Mouse (Mus musculus) cerebellum, adult 9-10 months (tissue): Measurements from ENCODE around the gene Sirt1.
A peak's percentile ranks its signal among the peaks of the same experiment; 100 is the strongest.
"Not testable (repeated sequence)": the region's sequence is repeated elsewhere in the genome, so short reads cannot be mapped to it uniquely, and the experiment has no call there.

Experiments used
- DNase-seq: peaks from one replicate; pipeline ENCODE4 v3.0.0; 2022

Sirt1 gene

DNA sequence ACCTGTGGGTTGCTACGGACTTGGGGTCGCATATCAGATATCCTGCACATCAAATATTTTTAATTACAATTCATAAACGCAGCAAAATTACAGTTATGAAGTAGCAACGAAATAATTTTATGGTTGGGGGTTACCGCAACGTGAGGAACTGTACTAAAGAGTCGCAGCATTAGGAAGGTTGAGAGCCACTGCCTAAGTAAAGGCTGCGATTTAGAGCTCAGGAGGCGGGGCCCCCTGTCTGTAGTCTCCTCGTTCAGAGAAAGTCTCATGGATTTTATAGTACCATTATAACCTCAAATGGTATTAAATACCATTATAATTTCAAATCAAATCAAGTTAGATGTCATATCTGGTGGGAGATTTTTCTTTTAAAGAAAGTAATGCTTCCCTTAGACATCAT lies 5.5 kb upstream of the Sirt1 start:
- DNase-seq, result no peak

DNA sequence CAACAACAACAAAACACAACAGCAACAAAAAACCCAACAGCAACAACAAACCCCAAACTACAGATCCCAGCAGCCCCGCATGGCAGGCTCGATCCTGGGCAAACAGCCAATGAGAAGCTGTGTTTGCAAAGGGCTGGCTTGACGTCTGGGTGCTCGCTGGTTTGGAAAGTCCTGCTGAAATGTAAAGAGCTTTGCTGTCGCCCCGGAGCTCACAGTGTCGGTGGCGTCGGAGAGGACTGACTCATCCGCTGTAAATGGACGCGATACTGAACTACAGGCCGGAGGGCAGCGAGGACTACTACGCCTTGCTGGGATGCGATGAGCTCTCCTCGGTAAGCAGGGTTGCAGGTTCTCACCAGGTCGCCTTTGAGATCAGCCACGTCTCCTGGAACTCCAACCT lies 4.9 kb upstream of the Sirt1 start:
- peak; percentile 94 for DNase-seq

DNA sequence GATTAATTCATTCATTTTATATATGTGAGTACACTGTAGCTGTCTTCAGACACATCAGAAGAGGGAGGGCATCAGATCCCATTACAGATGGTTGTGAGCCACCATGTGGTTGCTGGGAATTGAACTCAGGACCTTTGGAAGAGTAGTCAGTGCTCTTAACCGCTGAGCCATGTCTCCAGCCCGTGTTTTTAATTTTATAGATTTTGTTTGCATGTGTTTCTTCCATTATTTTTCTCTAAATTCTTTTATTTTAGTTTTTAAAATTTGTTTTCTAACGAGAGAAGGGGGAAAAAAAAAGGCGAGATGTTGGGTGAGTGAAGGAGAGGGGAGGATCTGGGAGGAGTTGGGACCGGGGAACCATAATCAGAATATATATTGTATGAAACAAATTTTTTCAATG lies 4.4 kb upstream of the Sirt1 start:
- not testable (repeated sequence) for DNase-seq

DNA sequence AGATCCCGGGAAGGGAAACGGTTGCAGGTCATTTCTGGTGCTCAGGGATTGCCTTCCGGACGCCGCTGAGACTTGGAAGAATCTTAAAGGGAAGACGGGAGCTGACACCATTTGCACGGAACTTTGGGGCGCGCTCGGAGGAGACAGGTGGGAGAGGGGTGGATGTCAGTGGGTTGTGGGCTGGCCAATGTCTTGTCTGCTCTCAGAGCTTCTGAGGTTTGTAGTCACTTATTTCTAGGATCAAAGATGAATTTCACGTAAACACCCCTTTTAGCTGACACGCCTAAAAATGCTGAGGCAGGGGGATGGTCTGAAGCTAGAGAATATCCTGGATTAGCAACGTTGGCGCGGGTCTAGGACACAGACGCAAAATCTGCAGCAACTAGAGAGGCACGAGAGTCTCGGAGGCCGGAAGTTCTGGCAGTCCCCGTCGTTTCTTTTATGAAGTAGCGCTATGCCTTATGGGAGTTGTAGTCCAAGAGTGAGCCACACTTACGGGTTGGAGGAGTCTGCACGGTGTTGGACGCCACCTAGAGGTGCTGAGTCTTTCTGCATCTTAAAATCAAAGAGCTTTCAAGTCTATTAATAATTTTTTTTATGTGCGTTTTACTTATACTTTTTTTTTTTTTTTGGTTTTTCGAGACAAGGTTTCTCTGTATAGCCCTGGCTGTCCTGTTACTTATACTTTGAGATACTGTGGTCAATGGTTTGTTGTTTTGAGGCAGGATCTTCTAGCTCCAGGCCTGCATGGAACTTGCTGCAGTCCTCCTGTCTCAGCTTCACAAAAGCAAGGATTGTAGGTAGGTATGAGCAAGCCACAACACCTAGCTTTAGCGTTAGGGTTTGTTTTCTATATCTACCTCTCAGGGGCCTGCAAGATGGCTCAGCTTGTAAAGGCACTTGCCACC lies 1.1 kb upstream of the Sirt1 start, which contains the start of gene Dnajc12:
Gene Dnajc12, plus strand, starts transcription at position 72 of the 908 bp plus-strand sequence.
- DNase-seq, result peak; percentile 92

DNA sequence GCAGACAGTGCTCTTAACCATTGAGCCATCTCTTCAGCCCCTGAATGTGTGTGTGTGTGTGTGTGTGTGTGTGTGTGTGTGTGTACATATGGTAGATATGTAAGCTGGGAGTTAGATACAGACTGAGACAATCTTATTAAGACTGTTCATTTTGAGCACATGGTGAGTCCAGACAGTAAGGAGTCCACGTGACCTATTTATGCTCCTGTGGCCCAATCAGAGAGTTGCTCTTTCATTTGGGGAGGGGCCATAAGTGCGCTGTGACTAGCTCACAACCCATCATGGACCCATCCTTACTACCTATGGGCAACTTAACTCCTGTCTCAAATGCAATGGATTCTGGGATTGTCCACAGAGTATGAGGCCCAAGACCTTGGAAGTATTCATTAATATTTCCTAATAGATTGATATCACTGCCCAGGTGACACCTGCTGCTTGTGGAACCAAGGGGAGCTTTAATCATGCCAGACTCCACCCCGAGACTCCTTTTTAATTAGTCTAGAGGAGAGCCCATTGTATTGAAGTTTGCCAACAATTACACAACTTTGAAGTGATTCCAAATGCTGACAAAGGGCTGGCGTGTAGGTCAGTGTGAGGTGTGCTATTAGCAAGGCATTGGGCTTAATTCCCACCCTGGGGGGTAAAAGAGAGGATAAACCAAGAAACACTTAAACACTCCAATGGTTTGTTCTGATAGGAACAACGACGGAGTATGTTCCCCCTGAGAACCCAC lies 2.4 kb downstream of the Sirt1 start:
- DNase-seq, result no peak

DNA sequence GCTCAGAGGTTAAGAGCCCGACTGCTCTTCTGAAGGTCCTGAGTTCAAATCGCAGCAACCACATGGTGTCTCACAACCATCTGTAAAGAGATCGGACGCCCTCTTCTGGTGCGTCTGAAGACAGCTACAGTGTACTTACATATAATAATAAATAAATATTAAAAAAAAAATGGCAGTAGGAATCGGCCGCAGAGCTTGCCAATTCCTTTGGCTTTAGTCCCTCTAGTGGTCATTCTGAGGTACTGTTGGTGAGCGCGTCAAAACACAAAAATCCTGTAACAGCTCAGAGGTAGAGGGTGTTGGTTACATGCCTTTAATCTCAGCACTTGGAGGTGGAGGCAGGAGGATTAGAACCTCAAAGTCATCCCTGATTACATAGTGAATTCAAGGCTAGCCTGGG lies 4.0 kb downstream of the Sirt1 start:
- DNase-seq, result peak; percentile 81

DNA sequence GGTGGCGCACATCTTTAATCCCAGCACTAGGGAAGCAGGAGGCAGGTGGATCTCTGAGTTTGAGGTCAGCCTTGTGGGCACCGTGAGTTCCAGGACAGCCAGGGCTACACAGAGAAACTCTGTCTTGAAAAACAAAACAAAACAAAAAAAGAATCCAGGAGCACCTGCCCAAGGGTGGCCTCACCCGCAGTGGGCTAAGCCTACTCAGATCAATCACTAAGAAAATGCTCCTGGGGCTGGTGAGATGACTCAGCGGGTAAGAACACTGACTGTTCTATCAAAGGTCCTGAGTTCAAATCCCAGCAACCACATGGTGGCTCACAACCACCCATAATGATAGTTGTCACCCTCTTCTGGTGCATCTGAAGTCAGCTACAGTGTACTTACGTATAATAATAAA lies 5.2 kb downstream of the Sirt1 start:
- DNase-seq, result no peak

DNA sequence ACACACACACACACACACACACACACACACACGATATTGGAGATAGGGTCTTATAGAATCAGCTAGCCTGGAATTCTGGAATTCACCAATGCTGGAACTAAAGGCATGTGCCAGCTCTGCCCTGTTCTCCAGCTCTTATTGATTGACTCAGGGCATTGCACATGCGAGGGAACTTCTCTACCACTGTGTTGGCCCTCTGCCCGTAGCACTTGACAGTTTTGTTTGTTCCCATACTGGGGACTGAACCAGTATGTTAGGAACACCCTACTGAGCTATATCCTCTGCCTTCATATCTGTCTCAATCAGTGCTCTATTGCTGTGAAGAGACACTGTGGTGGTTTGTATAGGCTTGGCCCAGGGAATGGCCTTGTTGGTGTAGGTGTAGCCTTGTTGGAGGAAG lies 13.5 kb downstream of the Sirt1 start:
- no peak for DNase-seq

DNA sequence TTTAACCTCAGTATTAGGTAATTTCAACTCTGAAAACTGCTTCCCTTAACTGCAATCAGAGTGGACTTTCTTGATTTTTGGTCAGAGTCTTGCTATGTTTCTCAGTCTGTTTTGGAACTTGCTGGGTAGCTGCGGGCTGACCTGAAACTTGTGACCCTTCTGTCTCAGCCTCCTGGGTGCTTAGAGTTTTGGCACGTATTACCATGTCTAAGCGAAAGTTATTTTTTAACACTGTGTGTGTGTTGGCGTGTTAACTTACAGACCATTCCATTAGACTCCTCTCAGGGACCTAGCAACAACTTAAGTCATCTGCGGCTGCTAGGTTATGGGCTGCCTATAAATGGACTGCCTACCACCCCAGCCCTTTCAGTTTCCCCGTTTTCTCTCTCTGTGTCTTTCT lies 14.1 kb downstream of the Sirt1 start:
- no peak for DNase-seq

DNA sequence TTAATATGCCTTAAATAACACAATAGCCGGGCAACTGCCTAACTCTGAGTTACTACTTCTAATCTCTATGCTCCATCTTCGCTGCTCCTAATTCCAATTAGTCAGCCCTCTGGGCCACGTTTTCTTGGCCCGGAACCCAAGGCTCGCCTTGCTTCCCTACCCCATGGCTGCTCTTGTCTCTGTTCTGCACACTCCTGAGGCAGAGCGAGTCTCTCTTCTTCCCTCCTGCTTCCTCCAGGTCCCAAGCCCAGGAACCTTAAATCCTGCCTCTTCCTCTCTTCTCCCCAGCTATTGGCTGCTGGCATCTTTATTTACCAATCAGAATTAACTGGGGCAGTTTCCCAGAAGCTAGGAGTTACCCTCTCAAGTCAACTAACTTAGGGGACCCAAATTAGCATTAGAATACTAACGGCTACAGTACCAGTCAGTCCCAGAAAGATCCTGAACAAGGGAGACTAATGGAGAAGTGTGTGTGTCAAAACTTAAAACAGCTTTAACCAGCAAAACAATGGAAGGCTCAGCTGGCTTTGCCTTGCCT lies 15.5 kb downstream of the Sirt1 start:
- no peak for DNase-seq

DNA sequence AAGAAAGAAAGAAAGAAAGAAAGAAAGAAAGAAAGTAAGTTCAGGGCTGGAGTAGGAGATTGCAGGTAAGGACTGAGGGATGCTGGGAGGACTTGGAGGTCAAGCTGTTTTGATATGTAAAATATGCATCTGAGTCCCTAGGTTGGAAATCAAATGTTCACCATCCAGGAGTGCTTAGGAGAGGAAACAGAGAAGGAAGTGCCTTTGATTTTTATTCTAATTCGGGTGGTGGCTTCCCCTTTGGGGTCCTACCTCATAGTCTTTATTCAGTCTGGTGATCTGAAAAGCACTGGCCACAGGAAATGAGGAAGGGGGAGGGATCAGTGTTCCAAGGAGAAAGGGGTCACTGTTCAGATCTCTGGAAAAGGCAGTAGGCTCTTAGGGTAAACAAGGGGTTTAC lies 21.0 kb downstream of the Sirt1 start:
- no peak for DNase-seq

DNA sequence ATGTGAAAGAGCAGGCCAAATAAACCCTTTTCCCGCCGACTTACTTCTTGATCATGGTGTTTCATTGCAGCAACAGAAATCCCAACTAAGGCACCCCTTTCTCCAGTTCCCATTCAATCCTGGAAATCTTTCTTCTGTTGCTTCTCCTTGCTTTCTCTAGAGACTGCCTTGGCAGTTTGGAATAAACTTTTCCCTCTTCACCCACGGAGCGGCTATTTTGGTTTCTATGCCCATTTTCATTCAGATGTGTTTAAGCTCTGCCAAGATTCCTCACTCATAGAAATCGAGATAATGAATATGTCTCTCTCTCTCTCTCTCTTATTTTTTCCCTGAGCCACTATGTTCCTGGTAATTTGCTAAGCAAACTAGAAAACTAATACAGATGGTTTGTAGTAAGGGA lies 29.4 kb downstream of the Sirt1 start:
- no peak for DNase-seq

DNA sequence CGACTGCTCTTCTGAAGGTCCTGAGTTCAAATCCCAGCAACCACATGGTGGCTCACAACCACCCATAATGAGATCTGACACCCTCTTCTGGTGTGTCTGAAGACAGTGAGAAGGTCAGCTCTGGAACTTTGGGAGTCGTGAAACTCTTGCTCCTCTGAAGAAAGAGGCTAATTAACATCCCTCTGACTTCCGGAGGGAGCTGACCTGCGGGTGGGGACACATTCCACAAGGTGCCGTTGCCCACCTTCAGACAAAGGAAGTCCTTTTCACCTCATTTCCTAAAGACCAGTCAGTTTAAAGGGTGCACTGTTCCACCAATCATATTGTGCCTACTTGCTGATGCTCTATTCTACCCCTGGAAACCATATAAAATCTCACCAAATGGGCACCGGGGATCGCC lies 30.4 kb downstream of the Sirt1 start:
- DNase-seq, result not testable (repeated sequence)

DNA sequence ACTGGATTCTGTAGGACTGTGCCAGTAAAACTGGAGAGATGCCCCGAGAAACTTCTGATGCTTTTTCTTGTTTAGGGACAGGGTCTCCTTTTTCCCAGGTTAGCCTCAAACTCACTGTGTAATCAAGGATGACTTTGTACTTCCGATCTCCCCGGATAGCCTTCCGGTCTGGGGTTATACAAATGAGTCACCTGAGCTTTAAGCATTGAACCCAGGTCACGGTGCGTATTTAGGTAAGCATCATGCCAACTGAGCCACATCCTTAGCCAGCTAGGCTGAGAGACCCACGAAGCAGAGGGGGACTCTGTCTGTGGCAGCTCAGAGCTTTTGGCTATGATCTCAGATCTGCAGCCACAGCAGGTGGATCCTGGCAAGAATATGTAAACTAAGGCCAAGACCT lies 30.8 kb downstream of the Sirt1 start:
- no peak for DNase-seq

DNA sequence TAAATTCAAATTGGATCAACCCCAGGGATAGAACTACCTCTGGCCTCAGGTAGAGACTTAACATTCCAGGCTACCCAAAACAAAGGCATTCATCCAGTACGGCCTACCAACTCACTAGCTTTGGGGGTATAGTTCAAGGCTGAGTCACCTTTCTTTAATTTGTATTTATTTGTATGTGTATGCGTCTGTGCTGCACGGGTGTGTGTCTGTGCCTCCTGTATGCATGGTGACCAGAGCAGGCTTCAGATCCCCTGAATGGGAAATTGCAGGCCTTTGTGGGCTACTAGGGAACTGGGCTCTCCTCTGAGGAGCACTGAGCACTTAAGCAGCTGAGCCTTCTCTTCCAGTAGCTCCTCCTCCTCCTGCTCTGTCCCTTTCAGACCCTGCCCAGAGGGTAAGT lies 33.2 kb downstream of the Sirt1 start:
- no peak for DNase-seq

DNA sequence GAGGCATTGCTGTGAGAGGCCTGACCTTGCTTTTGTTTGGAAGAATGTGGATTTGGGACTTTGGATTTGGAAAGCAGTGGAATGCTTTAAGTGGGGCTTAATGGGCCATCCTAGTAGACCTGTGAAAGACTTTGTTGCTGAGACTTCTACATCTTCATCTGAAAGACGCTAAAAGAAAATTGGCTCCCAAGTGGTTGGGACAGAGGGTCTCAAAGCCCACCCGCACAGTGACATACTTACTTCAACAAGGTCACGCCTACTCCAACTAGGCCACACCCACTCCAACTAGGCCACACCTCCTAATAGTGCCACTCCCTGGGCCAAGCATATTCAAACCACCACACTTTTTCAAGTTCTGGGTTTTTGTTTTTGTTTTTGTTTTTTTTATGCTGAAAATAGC lies 36.8 kb downstream of the Sirt1 start:
- no peak for DNase-seq

DNA sequence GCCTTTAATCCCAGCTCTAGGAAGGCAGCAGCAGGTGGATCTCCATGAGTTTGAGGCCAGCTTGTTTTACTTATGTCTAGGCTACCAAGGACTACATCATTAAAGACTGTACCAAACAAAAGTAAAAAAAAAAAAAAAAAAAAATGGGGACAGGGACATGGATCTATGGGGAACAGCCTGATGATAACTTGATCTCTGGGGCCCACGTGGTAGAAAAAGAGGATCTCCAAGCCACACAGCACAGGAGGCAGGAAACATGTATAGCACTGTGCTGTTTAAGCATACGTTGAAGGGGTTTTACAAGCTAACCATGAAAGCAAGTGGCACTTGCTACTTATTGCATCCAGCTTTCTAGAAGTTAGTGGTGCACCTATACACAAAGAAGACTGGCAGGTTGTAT lies 40.2 kb downstream of the Sirt1 start:
- no peak for DNase-seq

DNA sequence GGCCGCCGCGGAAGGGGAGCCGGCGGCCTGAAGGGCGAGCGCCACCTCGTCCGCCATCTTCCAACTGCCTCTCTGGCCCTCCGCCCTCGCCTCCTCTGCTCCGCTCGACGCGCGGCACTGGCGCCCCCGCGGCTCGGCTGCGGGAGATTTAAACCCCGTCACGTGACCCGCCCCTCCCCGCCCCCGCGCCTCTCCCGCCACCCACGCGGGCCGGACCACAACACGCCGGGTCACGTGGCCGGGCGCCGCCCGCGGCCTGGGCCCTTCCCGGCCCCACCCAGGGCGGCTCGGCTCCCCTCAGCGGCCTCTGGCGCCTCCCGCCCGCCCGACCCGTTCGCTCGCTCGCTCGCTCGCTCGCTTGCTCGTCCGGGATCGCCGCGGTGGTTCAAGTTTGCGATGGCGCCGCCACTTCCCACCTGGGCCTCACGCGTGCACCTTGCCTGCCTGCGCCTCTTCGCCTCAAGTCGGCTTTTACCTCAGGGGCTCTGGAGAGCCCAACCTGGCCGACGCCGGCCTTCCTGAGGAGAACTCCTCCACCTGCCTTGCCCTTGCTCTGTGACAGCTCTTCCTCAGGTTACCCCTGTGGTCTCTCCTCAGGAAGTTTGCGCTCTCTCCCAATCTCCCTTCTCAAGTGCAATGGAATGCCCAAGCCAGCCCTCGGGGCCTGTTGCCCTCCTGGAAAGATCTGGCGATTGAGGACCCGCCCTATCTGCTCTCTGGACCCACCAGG lies 42.4 kb downstream of the Sirt1 start:
- peak; percentile 86 for DNase-seq

DNA sequence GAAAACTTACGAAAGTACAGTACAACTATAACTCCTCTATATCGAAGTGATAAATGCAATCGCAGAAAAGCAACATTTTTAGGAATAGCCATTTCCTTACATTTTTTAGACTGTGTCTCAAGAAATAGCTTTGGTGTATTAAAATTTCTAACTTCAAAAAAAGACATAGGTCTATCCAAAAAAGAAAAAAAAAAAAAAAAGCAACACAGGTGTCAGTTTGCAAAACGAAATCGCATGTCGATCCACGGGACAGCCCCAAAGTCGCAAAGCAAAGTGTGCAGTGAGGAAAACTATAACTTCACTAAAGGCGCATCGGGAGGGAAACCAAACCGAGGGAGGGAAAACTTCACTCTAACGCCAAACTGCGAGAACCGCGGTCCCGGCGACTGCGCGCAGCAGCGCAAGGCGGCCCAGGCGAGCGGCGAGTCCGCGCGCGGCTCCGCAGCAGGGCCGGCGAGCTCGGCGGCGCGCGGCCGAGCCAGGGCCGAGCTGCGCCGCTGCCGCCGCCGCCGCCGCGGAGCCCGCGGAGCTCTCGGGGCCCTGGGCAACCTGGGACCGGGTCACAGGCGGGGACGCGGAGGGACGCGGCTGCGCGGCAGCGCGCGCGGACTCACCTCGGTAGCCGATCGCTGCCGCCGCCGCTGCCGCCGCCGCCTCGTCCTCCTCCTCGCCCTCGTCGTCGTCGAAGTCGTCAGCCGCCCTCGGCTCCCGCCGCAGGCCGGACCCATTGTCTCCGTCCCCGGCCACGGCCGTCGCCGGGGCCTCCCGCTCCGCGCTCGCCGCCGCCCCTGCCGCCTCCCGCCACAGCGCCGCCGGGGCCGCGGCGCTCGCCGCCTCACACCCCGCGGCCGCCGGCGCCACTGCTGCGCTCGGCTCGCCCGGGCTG lies 43.3 kb downstream of the Sirt1 start:
- peak; percentile 50 for DNase-seq

DNA sequence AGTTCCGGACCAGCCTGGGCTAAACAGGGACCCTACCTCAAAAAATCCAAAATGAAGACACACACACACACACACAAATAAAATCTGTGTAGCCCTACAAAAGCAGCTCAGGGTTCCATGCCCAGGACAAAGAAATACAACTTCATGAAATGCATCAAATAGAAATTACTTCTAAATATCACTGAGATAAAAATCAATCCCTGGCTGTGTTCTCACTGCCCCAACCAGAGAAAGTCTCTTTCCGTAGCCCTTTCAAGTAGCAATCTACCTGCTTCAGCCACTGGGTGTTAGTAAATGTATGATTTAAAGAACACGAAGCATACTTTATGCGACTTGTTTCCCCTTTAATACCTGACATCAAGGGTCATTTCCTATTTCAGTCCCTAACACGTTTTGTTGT lies 44.2 kb downstream of the Sirt1 start:
- no peak for DNase-seq

DNA sequence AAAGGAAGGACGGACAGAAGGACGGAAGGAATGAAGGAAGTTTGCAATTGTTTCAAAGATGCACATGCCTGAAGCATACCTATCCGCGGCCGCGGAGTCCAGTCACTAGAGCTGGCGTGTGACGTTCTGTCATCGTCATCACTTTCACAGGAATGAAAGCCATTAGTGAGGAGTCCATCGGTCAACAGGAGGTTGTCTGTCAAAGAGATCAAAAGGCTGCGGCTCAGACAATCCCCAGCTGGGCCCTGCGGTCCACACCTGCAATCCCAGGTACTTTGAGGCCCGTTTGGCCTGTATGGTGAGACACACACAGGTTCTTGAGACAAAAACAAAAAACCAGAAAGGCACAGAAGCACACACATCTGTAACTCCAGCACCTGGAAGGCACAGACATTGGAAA lies 44.6 kb downstream of the Sirt1 start:
- peak; percentile 28 for DNase-seq

DNA sequence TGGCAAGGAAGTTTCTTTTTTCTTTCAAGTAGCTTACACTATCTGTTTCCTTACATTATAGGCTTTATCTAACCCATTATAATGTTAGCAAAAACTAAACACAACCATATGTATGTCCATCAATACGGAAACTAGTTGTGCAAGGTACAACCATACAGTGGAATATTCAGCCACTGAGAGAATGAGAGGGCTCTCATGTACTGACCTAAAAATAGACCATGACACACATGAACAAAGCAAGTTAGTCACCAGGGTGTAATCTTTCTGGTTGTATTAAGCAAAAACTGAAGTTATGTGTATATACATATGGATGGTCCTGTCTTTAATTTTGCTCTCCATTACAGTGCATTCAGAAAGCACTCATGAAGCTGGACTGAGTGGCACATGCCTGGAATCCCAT lies 54.4 kb downstream of the Sirt1 start:
- DNase-seq, result no peak
